Mouse (Mus musculus): ENCODE results near the gene Pkp1. TPM values are rescaled to one million over a fixed set of nuclear protein-coding genes. Genes with fewer than 3 reads are reported as not detected.

Gene Pkp1
- polyA plus RNA-seq, 1 experiment from 2014 or later, result not detected

GRCm38 (mm10) chr1:135943713-135944112 lies 24.7 kb upstream of the Pkp1 start:
- Histone ChIP-seq H3K4me3 (ENCODE audit: low read depth, low read length) (no peak overlapping the region), H3K4me2 (ENCODE audit: low read depth, low read length) (no peak overlapping the region), H3K4me1 (ENCODE audit: control insufficient read depth, low read depth, low read length) (peaks cover 41% of the 10 kb centered on the region), H3K36me3 (ENCODE audit: control insufficient read depth, insufficient read depth) (no peaks in the 10 kb centered on the region), H3K27ac (ENCODE audit: low read length) (no peak overlapping the region), H3K9ac (ENCODE audit: low read depth, low read length) (no peak overlapping the region), H3K9me3 (replicated peaks; ENCODE audit: control insufficient read depth, low read length) (no peaks in the 10 kb centered on the region), H3K27me3 (ENCODE audit: control insufficient read depth, insufficient read depth, low read depth, low read length) (no peaks in the 10 kb centered on the region)
- ATAC-seq (ENCODE audit: low read depth), result no peak
- WGBS (ENCODE audit: insufficient replicate concordance), result 81% methylated on average over 2 of the region's 2 CpGs

DNA sequence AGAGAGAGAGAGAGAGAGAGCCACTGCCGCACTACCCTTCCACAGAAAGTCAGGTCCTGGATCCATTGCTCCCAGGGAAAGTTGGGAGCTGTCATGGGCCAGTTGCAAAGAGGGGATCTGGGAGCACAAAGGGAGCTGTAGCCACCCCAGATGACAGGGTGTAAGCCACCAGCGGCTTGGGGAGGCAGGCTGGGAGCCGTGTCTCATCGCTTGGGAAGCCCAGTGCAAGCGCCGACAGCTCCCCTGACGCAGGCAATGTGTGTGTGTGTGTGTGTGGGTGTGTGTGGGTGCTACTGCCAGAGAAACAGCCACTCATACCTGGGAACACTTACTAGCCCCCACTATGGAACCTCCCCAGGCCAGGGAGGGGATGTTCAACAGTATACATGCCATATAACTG lies 23.1 kb upstream of the Pkp1 start:
- 17% methylated on average over 7 of the region's 7 CpGs for WGBS (ENCODE audit: insufficient replicate concordance)
- Histone ChIP-seq H3K9ac (ENCODE audit: low read depth, low read length) (peak overlapping the region; percentile 51), H3K36me3 (ENCODE audit: control insufficient read depth, insufficient read depth) (no peaks in the 10 kb centered on the region), H3K27me3 (ENCODE audit: control insufficient read depth, insufficient read depth, low read depth, low read length) (no peaks in the 10 kb centered on the region; the same call in 1 of the 2 replicates), H3K27ac (ENCODE audit: low read length) (peak overlapping the region; percentile 98), H3K4me1 (ENCODE audit: control insufficient read depth, low read depth, low read length) (peaks cover 41% of the 10 kb centered on the region), H3K4me3 (ENCODE audit: low read depth, low read length) (peak overlapping the region; percentile 34), H3K4me2 (ENCODE audit: low read depth, low read length) (peak overlapping the region; percentile 77), H3K9me3 (replicated peaks; ENCODE audit: control insufficient read depth, low read length) (no peaks in the 10 kb centered on the region)
- peak; percentile 42 for ATAC-seq (ENCODE audit: low read depth)

DNA sequence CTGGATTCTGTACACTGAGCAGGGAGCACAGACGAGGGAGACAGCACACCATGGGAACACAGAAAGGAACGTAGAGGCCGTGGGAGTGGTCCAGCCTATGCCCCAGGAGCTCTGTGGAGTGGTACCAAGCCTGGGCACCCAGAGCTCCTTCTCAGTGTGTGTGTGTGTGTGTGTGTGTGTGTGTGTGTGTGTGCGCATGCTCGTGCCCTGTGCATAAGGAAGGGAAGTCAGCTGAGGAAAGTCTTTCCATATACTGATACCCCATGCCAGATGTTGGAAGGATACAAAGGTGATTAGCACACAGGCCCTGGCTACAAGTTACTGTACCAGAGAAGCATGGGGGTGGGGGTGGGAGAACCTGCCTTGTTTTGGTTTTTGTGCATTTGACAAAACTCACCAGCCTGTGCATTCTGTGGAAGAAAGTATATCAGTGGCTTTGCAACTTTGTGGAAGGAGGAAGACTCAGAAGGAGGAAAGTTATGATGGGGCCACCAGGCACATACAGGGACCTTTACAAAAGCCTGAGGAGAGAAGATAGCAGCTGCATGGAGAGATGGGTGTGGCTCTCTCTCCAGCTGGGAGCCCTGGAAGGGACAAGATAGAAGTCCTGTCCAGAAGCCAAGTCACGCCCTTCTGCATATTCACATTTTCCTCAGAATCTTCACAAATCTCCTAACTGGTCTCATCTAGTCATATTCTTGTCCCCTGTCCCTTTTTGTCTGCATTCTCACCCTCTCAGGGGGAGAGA lies 22.4 kb upstream of the Pkp1 start:
- Histone ChIP-seq H3K4me3 (ENCODE audit: low read depth, low read length) (peak overlapping the region; percentile 41), H3K9ac (ENCODE audit: low read depth, low read length) (peak overlapping the region; percentile 65), H3K36me3 (ENCODE audit: control insufficient read depth, insufficient read depth) (no peaks in the 10 kb centered on the region), H3K4me1 (ENCODE audit: control insufficient read depth, low read depth, low read length) (peaks cover 41% of the 10 kb centered on the region), H3K27me3 (ENCODE audit: control insufficient read depth, insufficient read depth, low read depth, low read length) (no peaks in the 10 kb centered on the region; the same call in 1 of the 2 replicates), H3K4me2 (ENCODE audit: low read depth, low read length) (peak overlapping the region; percentile 77), H3K9me3 (replicated peaks; ENCODE audit: control insufficient read depth, low read length) (no peaks in the 10 kb centered on the region), H3K27ac (ENCODE audit: low read length) (peak overlapping the region; percentile 98)
- ATAC-seq (ENCODE audit: low read depth), result peak; percentile 97
- WGBS (ENCODE audit: insufficient replicate concordance), result 34% methylated on average over 6 of the region's 6 CpGs

- ATAC-seq (ENCODE audit: low read depth), result 0 out of 2 replicates have a peak, but pooled peaks have one; percentile 17
Measured at GRCm38 (mm10) chr1:135936091-135936490, 17.1 kb upstream of the Pkp1 start.

DNA sequence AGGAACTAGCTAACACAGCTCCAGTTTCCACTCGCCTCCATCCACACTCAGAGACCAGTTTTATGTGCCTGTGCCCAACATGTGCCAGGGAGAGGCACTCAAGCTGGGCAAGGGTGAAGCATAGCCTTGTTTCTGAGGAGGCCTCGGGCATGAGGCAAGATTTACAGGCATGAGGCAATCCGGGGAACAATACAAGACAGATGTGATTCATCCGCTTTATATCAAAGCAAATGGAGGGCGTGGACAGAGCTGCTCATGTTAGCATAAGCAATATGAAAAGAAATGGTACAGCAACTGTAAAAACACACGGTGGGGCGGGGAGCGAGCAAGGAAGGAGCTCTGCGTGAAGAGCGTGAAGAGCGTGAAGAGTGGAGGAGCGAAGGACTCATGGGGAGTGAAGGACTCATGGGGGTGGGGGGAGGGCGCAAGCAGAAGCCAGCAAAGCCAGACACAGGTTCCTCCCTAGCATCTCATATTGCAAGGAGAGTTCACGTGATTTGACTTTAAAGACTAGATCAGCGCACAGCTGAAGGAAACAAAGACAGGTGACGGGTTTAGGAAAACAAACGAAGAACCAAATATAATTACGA lies 14.8 kb upstream of the Pkp1 start:
- no peak overlapping the region for H3K4me3 ChIP-seq (ENCODE audit: low read depth, low read length)
- no peak for ATAC-seq (ENCODE audit: low read depth)
- H3K4me2 ChIP-seq (ENCODE audit: low read depth, low read length), result no peak overlapping the region
- WGBS (ENCODE audit: insufficient replicate concordance), result 78% methylated on average over 18 of the region's 18 CpGs
- peaks cover 6% of the 10 kb centered on the region for H3K27me3 ChIP-seq (ENCODE audit: control insufficient read depth, insufficient read depth, low read depth, low read length)
- H3K9me3 ChIP-seq (replicated peaks; ENCODE audit: control insufficient read depth, low read length), result 0 out of 2 replicates have a peak, but pooled peaks cover 3% of the 10 kb centered on the region
- H3K36me3 ChIP-seq (ENCODE audit: control insufficient read depth, insufficient read depth), result no peaks in the 10 kb centered on the region
- peaks cover 8% of the 10 kb centered on the region for H3K4me1 ChIP-seq (ENCODE audit: control insufficient read depth, low read depth, low read length)
- no peak overlapping the region for H3K27ac ChIP-seq (ENCODE audit: low read length)
- no peak overlapping the region for H3K9ac ChIP-seq (ENCODE audit: low read depth, low read length)

More at GRCm38 (mm10) chr1:135936091-135936490, 17.1 kb upstream of the Pkp1 start:
- Histone ChIP-seq H3K9ac (ENCODE audit: low read depth, low read length) (no peak overlapping the region), H3K27ac (ENCODE audit: low read length) (no peak overlapping the region), H3K27me3 (ENCODE audit: control insufficient read depth, insufficient read depth, low read depth, low read length) (peaks cover 3% of the 10 kb centered on the region), H3K9me3 (replicated peaks; ENCODE audit: control insufficient read depth, low read length) (0 out of 2 replicates have a peak, but pooled peaks cover 3% of the 10 kb centered on the region), H3K4me2 (ENCODE audit: low read depth, low read length) (no peak overlapping the region), H3K4me1 (ENCODE audit: control insufficient read depth, low read depth, low read length) (peaks cover 15% of the 10 kb centered on the region), H3K4me3 (ENCODE audit: low read depth, low read length) (no peak overlapping the region), H3K36me3 (ENCODE audit: control insufficient read depth, insufficient read depth) (no peaks in the 10 kb centered on the region)
- whole genome bisulfite sequencing (ENCODE audit: insufficient replicate concordance), result 52% methylated on average over 1 of the region's 1 CpGs

DNA sequence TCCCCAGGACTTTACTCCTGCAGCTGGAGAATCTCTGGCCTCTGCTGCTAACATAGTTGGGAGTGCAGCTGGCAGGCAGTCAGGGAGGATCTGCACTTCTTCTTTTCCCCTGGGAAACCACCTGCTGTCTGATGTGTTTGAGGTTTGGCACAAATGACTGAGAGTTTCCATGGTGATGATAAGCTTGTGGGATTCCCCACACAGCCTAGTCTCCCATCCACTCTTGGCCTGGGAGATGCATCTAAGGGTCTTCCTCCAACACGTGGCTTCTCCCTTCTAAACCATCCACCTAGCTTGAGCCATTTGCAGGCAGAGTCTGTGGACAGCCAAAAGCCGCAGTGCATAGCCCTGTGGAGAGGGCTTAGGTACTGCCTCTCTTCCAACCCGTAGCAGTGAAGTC lies 10.9 kb upstream of the Pkp1 start:
- Histone ChIP-seq H3K27me3 (ENCODE audit: control insufficient read depth, insufficient read depth, low read depth, low read length) (peaks cover 9% of the 10 kb centered on the region), H3K9me3 (replicated peaks; ENCODE audit: control insufficient read depth, low read length) (0 out of 2 replicates have a peak, but pooled peaks cover 3% of the 10 kb centered on the region), H3K9ac (ENCODE audit: low read depth, low read length) (no peak overlapping the region), H3K36me3 (ENCODE audit: control insufficient read depth, insufficient read depth) (no peaks in the 10 kb centered on the region), H3K4me3 (ENCODE audit: low read depth, low read length) (no peak overlapping the region), H3K4me2 (ENCODE audit: low read depth, low read length) (no peak overlapping the region), H3K27ac (ENCODE audit: low read length) (no peak overlapping the region), H3K4me1 (ENCODE audit: control insufficient read depth, low read depth, low read length) (peaks cover 6% of the 10 kb centered on the region)
- no peak for ATAC-seq (ENCODE audit: low read depth)
- WGBS (ENCODE audit: insufficient replicate concordance), result 51% methylated on average over 3 of the region's 3 CpGs

- no peak overlapping the region for H3K27ac ChIP-seq (ENCODE audit: low read length)
- no peak overlapping the region for H3K9ac ChIP-seq (ENCODE audit: low read depth, low read length)
- H3K36me3 ChIP-seq (ENCODE audit: control insufficient read depth, insufficient read depth), result no peaks in the 10 kb centered on the region
- peaks cover 37% of the 10 kb centered on the region for H3K27me3 ChIP-seq (ENCODE audit: control insufficient read depth, insufficient read depth, low read depth, low read length)
- 51% methylated on average over 5 of the region's 5 CpGs for WGBS (ENCODE audit: insufficient replicate concordance)
- H3K4me2 ChIP-seq (ENCODE audit: low read depth, low read length), result no peak overlapping the region
- peaks cover 13% of the 10 kb centered on the region for H3K4me1 ChIP-seq (ENCODE audit: control insufficient read depth, low read depth, low read length)
- H3K9me3 ChIP-seq (replicated peaks; ENCODE audit: control insufficient read depth, low read length), result no peaks in the 10 kb centered on the region
- H3K4me3 ChIP-seq (ENCODE audit: low read depth, low read length), result no peak overlapping the region
- ATAC-seq (ENCODE audit: low read depth), result no peak
Measured at GRCm38 (mm10) chr1:135925848-135926247, 6.8 kb upstream of the Pkp1 start.

GRCm38 (mm10) chr1:135924377-135924994 lies 5.5 kb upstream of the Pkp1 start:
- peaks cover 48% of the 10 kb centered on the region for H3K27me3 ChIP-seq (ENCODE audit: control insufficient read depth, insufficient read depth, low read depth, low read length)
- H3K9ac ChIP-seq (ENCODE audit: low read depth, low read length), result no peak overlapping the region
- ATAC-seq (ENCODE audit: low read depth), result peak; percentile 51
- no peak overlapping the region for H3K27ac ChIP-seq (ENCODE audit: low read length)
- H3K4me3 ChIP-seq (ENCODE audit: low read depth, low read length), result no peak overlapping the region
- WGBS (ENCODE audit: insufficient replicate concordance), result 43% methylated on average over 5 of the region's 5 CpGs
- no peak overlapping the region for H3K4me2 ChIP-seq (ENCODE audit: low read depth, low read length)
- H3K4me1 ChIP-seq (ENCODE audit: control insufficient read depth, low read depth, low read length), result peaks cover 13% of the 10 kb centered on the region
- H3K9me3 ChIP-seq (replicated peaks; ENCODE audit: control insufficient read depth, low read length), result no peaks in the 10 kb centered on the region
- no peaks in the 10 kb centered on the region for H3K36me3 ChIP-seq (ENCODE audit: control insufficient read depth, insufficient read depth)

DNA sequence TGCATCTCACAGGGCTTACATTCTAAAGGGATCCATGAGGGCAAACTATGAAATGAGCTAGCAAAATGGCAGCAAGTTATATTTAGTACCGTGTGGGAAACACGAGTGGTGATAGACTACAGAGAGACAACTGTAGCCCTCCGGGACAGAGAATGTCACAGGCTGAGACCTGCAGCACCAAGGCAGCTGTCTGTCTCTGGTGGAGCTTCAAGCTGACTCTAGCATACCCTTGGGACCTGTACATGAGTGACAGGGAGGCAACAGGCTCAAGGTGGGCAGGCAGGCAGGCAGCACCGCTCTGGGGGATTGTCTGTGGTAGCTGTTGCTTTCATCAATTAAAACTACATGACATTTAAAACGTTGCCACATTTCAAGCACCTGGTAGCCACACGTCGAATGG lies 4.2 kb upstream of the Pkp1 start:
- Histone ChIP-seq H3K27me3 (ENCODE audit: control insufficient read depth, insufficient read depth, low read depth, low read length) (peaks cover 59% of the 10 kb centered on the region), H3K27ac (ENCODE audit: low read length) (no peak overlapping the region), H3K4me2 (ENCODE audit: low read depth, low read length) (no peak overlapping the region)

More for the DNA sequence above, 4.2 kb upstream of the Pkp1 start:
- Histone ChIP-seq H3K9me3 (replicated peaks; ENCODE audit: control insufficient read depth, low read length) (no peaks in the 10 kb centered on the region), H3K4me3 (ENCODE audit: low read depth, low read length) (no peak overlapping the region), H3K4me1 (ENCODE audit: control insufficient read depth, low read depth, low read length) (peaks cover 13% of the 10 kb centered on the region), H3K36me3 (ENCODE audit: control insufficient read depth, insufficient read depth) (no peaks in the 10 kb centered on the region), H3K9ac (ENCODE audit: low read depth, low read length) (no peak overlapping the region)
- 62% methylated on average over 7 of the region's 7 CpGs for WGBS (ENCODE audit: insufficient replicate concordance)
- no peak for ATAC-seq (ENCODE audit: low read depth)

Measured in liver, embryonic 16.5 days (tissue).